Mouse (Mus musculus): ENCODE results near the gene Cdhr3. TPM values are rescaled to one million over a fixed set of nuclear protein-coding genes. Genes with fewer than 3 reads are reported as not detected.

The Cdhr3 gene
- polyA plus RNA-seq (2012; rRNA removed) = 3.9 and 4.7 TPM in 2 replicates

GRCm38 (mm10) chr12:33092775-33093174 is at the start of gene Cdhr3:
TSS of gene Cdhr3 (minus strand) at chr12:33092875.
- H3K4me3 ChIP-seq (ENCODE audit: insufficient read depth, low read length) = no peak within 1 kb of the TSS
- TF ChIP-seq CTCF (IDR thresholded peaks at IDR 0.05; ENCODE audit: extremely low read depth, insufficient read depth, low read length) (no peak), POLR2A (IDR thresholded peaks at IDR 0.05; ENCODE audit: extremely low read depth, insufficient read depth, low read length) (no peak)
- no peaks in the 10 kb centered on the region; the same call in 1 of the 2 replicates for H3K4me1 ChIP-seq (ENCODE audit: control insufficient read depth, insufficient read depth, low read length)
- no peak within 1 kb of the TSS for H3K27ac ChIP-seq (ENCODE audit: insufficient read depth, low read length)

GRCm38 (mm10) chr12:33139083-33139482 is 46.4 kb upstream of the Cdhr3 start:
- Histone ChIP-seq H3K4me3 (ENCODE audit: insufficient read depth, low read length) (no peak overlapping the region), H3K4me1 (ENCODE audit: control insufficient read depth, insufficient read depth, low read length) (no peaks in the 10 kb centered on the region), H3K27ac (ENCODE audit: insufficient read depth, low read length) (no peak overlapping the region)
- no peak for TF ChIP-seq CTCF (IDR thresholded peaks at IDR 0.05; ENCODE audit: extremely low read depth, insufficient read depth, low read length)

GRCm38 (mm10) chr12:33137857-33138256 is 45.2 kb upstream of the Cdhr3 start:
- Histone ChIP-seq H3K4me3 (ENCODE audit: insufficient read depth, low read length) (no peak overlapping the region), H3K4me1 (ENCODE audit: control insufficient read depth, insufficient read depth, low read length) (no peaks in the 10 kb centered on the region), H3K27ac (ENCODE audit: insufficient read depth, low read length) (no peak overlapping the region)
- TF ChIP-seq POLR2A (IDR thresholded peaks at IDR 0.05; ENCODE audit: extremely low read depth, insufficient read depth, low read length) = no peak

GRCm38 (mm10) chr12:33131796-33132195 is 39.1 kb upstream of the Cdhr3 start:
- peaks cover 2% of the 10 kb centered on the region; the same call in 1 of the 2 replicates for H3K4me1 ChIP-seq (ENCODE audit: control insufficient read depth, insufficient read depth, low read length)
- H3K4me3 ChIP-seq (ENCODE audit: insufficient read depth, low read length) = no peak overlapping the region
- TF ChIP-seq POLR2A (IDR thresholded peaks at IDR 0.05; ENCODE audit: extremely low read depth, insufficient read depth, low read length) (no peak), CTCF (IDR thresholded peaks at IDR 0.05; ENCODE audit: extremely low read depth, insufficient read depth, low read length) (no peak)
- H3K27ac ChIP-seq (ENCODE audit: insufficient read depth, low read length) = no peak overlapping the region; the same call in 1 of the 2 replicates

GRCm38 (mm10) chr12:33130401-33130800 is 37.7 kb upstream of the Cdhr3 start:
- no peak overlapping the region for H3K27ac ChIP-seq (ENCODE audit: insufficient read depth, low read length)
- H3K4me3 ChIP-seq (ENCODE audit: insufficient read depth, low read length) = no peak overlapping the region
- TF ChIP-seq CTCF (IDR thresholded peaks at IDR 0.05; ENCODE audit: extremely low read depth, insufficient read depth, low read length) = no peak
- no peak for TF ChIP-seq POLR2A (IDR thresholded peaks at IDR 0.05; ENCODE audit: extremely low read depth, insufficient read depth, low read length)
- H3K4me1 ChIP-seq (ENCODE audit: control insufficient read depth, insufficient read depth, low read length) = peaks cover 3% of the 10 kb centered on the region; the same call in 1 of the 2 replicates

GRCm38 (mm10) chr12:33129410-33129809 is 36.7 kb upstream of the Cdhr3 start:
- H3K27ac ChIP-seq (ENCODE audit: insufficient read depth, low read length) = no peak overlapping the region
- TF ChIP-seq POLR2A (IDR thresholded peaks at IDR 0.05; ENCODE audit: extremely low read depth, insufficient read depth, low read length) (no peak), CTCF (IDR thresholded peaks at IDR 0.05; ENCODE audit: extremely low read depth, insufficient read depth, low read length) (no peak)
- H3K4me1 ChIP-seq (ENCODE audit: control insufficient read depth, insufficient read depth, low read length) = peaks cover 4% of the 10 kb centered on the region; the same call in 1 of the 2 replicates
- H3K4me3 ChIP-seq (ENCODE audit: insufficient read depth, low read length) = no peak overlapping the region

- Histone ChIP-seq H3K4me1 (ENCODE audit: control insufficient read depth, insufficient read depth, low read length) (peaks cover 4% of the 10 kb centered on the region; the same call in 1 of the 2 replicates), H3K4me3 (ENCODE audit: insufficient read depth, low read length) (no peak overlapping the region), H3K27ac (ENCODE audit: insufficient read depth, low read length) (no peak overlapping the region)
- TF ChIP-seq CTCF (IDR thresholded peaks at IDR 0.05; ENCODE audit: extremely low read depth, insufficient read depth, low read length) (no peak), POLR2A (IDR thresholded peaks at IDR 0.05; ENCODE audit: extremely low read depth, insufficient read depth, low read length) (no peak)
These were observed 36.0 kb upstream of the Cdhr3 start for GRCm38 (mm10) chr12:33128702-33129101.

GRCm38 (mm10) chr12:33128121-33128520 is 35.4 kb upstream of the Cdhr3 start:
- peaks cover 4% of the 10 kb centered on the region; the same call in 1 of the 2 replicates for H3K4me1 ChIP-seq (ENCODE audit: control insufficient read depth, insufficient read depth, low read length)
- H3K4me3 ChIP-seq (ENCODE audit: insufficient read depth, low read length) = no peak overlapping the region
- no peak overlapping the region for H3K27ac ChIP-seq (ENCODE audit: insufficient read depth, low read length)
- TF ChIP-seq POLR2A (IDR thresholded peaks at IDR 0.05; ENCODE audit: extremely low read depth, insufficient read depth, low read length) (no peak), CTCF (IDR thresholded peaks at IDR 0.05; ENCODE audit: extremely low read depth, insufficient read depth, low read length) (no peak)

- Histone ChIP-seq H3K27ac (ENCODE audit: insufficient read depth, low read length) (no peak overlapping the region), H3K4me3 (ENCODE audit: insufficient read depth, low read length) (no peak overlapping the region), H3K4me1 (ENCODE audit: control insufficient read depth, insufficient read depth, low read length) (peaks cover 4% of the 10 kb centered on the region; the same call in 1 of the 2 replicates)
- TF ChIP-seq CTCF (IDR thresholded peaks at IDR 0.05; ENCODE audit: extremely low read depth, insufficient read depth, low read length) (no peak), POLR2A (IDR thresholded peaks at IDR 0.05; ENCODE audit: extremely low read depth, insufficient read depth, low read length) (no peak)
These were observed 33.6 kb upstream of the Cdhr3 start for GRCm38 (mm10) chr12:33126243-33126642.

- Histone ChIP-seq H3K27ac (ENCODE audit: insufficient read depth, low read length) (no peak overlapping the region), H3K4me3 (ENCODE audit: insufficient read depth, low read length) (no peak overlapping the region), H3K4me1 (ENCODE audit: control insufficient read depth, insufficient read depth, low read length) (peaks cover 4% of the 10 kb centered on the region; the same call in 1 of the 2 replicates)
- TF ChIP-seq CTCF (IDR thresholded peaks at IDR 0.05; ENCODE audit: extremely low read depth, insufficient read depth, low read length) (no peak), POLR2A (IDR thresholded peaks at IDR 0.05; ENCODE audit: extremely low read depth, insufficient read depth, low read length) (no peak)
These were observed 33.0 kb upstream of the Cdhr3 start for GRCm38 (mm10) chr12:33125594-33126227.
